Mouse (Mus musculus) brain, adult 2 months (tissue): Measurements from ENCODE around the gene Gm3373.
"Not testable (repeated sequence)": the region's sequence is repeated elsewhere in the genome, so short reads cannot be mapped to it uniquely, and the experiment has no call there.

ENCODE experiments used
- DNase-seq: peaks from one replicate; pipeline ENCODE4 v3.0.0; 2011; ENCODE audit warnings: low read depth, low spot score

Gm3373 gene

GRCm38 (mm10) chr14:5741477-5741876, at the start of gene Gm3373:
Gene Gm3373 (minus strand): TSS chr14:5741577.
- DNase-seq, result not testable (repeated sequence)

GRCm38 (mm10) chr14:5687357-5687756, 54.0 kb downstream of the Gm3373 start, which contains the start of gene Gm9603:
Gene Gm9603 (minus strand): TSS chr14:5687457.
- DNase-seq, result not testable (repeated sequence)
